Mouse (Mus musculus) midbrain, embryonic 12.5 days (tissue): Measurements from ENCODE around the gene Scarf2. TPM values are rescaled to one million over a fixed set of nuclear protein-coding genes. Genes with fewer than 3 reads are reported as not detected.
A peak's percentile ranks its signal among the peaks of the same experiment; 100 is the strongest.

Experiments used
- ATAC-seq: fragments of 200-750 bp; cut with Nextera tagmentation; 2 replicates; pipeline ENCODE4 v1.8.0; 2017; ENCODE audit warnings: low read depth, moderate TSS enrichment, moderate library complexity; ENCODE audit not compliant: low FRiP score
- H3K27ac ChIP-seq: fragments of 300-500 bp; sonication (generic); replicated peaks from 2 replicates; pipeline ENCODE4 v1.5.1; 2016; ENCODE audit warnings: mild to moderate bottlenecking
- H3K27me3 ChIP-seq: fragments of 300-500 bp; sonication (generic); 2 replicates; pipeline ENCODE4 v1.6.1; 2016; ENCODE audit warnings: mild to moderate bottlenecking
- H3K36me3 ChIP-seq: fragments of 300-500 bp; sonication (generic); 2 replicates; pipeline ENCODE4 v1.6.1; 2016
- H3K4me1 ChIP-seq: fragments of 300-500 bp; sonication (generic); 2 replicates; pipeline ENCODE4 v1.6.1; 2016
- H3K4me2 ChIP-seq: fragments of 300-500 bp; sonication (generic); replicated peaks from 2 replicates; pipeline ENCODE4 v1.6.1; 2016; ENCODE audit warnings: mild to moderate bottlenecking, moderate library complexity
- H3K4me3 ChIP-seq: fragments of 300-500 bp; sonication (generic); 2 replicates; pipeline ENCODE4 v1.5.1; 2016; ENCODE audit warnings: mild to moderate bottlenecking
- H3K9ac ChIP-seq: fragments of 300-500 bp; sonication (generic); replicated peaks from 2 replicates; pipeline ENCODE4 v1.6.1; 2016; ENCODE audit warnings: mild to moderate bottlenecking, moderate library complexity
- H3K9me3 ChIP-seq: fragments of 300-500 bp; sonication (generic); 2 replicates; pipeline ENCODE4 v1.6.1; 2016; ENCODE audit warnings: mild to moderate bottlenecking
- WGBS: fragments of 180-500 bp; shearing (Covaris S2); methylation state at CpG from one replicate; pipeline ENCODE4 v1.1.7; 2016; 5-methylcytosine and 5-hydroxymethylcytosine counted together
- polyA plus RNA-seq: library from polyadenylated mRNA; unstranded; fragments of >200 nt; fragmentation: Nextera tagmentation; extraction: Ambion mirVana; gene quantifications from 2 replicates; pipeline ENCODE4 v1.2.1, GENCODE M21; 2016

Gene Scarf2
- polyA plus RNA-seq, 1 experiment from 2014 or later = 12.1 TPM

DNA sequence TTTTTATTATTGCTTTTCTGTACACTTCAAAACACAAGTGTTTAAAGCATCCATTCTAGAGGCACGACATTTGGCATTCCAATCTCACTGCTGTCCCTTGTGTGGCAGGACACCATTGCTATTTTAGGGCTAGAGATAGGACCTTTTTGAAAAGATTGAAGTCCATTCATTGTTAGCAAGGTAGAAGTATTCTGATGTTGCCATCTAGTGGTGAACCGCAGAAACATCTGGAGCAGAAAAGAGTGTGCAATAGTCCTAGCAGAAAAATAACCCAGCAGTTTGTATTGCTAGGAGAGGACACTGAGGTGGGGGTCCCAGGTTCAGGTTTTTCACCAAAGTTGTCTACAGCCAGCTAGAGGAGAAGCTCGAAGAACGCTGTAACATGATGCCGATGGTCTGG lies 15.0 kb downstream of the Scarf2 start:
- Histone ChIP-seq H3K4me3 (no peak overlapping the region), H3K4me1 (peaks cover 25% of the 10 kb centered on the region), H3K27me3 (peaks cover 89% of the 10 kb centered on the region), H3K4me2 (no peak overlapping the region), H3K9ac (no peak overlapping the region), H3K27ac (no peak overlapping the region), H3K36me3 (no peaks in the 10 kb centered on the region), H3K9me3 (no peaks in the 10 kb centered on the region)
- no peak for ATAC-seq
- WGBS = 6% methylated on average over 5 of the region's 5 CpGs

DNA sequence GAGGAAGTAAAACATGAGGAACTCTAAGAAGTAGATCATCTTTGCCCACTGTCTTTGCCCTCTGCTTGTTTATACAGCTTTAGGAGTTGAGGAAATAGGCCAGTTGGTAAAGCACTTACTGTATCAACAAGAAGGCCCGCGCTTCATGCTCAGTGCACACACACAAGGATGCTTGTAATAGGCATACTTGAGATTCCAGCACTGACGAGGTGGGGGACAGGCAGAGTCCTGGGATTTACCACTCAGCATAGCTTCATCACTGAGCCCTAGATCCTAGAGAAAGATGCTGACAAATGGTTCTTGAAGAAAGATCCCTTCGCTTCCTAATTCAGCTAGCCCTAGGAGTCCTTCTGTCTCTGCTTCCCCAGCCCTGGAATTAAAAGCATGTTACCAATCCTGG lies 16.1 kb downstream of the Scarf2 start:
- 59% methylated on average over 4 of the region's 4 CpGs for WGBS
- ATAC-seq = no peak
- Histone ChIP-seq H3K9me3 (no peaks in the 10 kb centered on the region), H3K9ac (no peak overlapping the region), H3K4me2 (no peak overlapping the region), H3K4me1 (peaks cover 20% of the 10 kb centered on the region), H3K27me3 (peaks cover 89% of the 10 kb centered on the region), H3K36me3 (no peaks in the 10 kb centered on the region), H3K27ac (no peak overlapping the region), H3K4me3 (no peak overlapping the region)

DNA sequence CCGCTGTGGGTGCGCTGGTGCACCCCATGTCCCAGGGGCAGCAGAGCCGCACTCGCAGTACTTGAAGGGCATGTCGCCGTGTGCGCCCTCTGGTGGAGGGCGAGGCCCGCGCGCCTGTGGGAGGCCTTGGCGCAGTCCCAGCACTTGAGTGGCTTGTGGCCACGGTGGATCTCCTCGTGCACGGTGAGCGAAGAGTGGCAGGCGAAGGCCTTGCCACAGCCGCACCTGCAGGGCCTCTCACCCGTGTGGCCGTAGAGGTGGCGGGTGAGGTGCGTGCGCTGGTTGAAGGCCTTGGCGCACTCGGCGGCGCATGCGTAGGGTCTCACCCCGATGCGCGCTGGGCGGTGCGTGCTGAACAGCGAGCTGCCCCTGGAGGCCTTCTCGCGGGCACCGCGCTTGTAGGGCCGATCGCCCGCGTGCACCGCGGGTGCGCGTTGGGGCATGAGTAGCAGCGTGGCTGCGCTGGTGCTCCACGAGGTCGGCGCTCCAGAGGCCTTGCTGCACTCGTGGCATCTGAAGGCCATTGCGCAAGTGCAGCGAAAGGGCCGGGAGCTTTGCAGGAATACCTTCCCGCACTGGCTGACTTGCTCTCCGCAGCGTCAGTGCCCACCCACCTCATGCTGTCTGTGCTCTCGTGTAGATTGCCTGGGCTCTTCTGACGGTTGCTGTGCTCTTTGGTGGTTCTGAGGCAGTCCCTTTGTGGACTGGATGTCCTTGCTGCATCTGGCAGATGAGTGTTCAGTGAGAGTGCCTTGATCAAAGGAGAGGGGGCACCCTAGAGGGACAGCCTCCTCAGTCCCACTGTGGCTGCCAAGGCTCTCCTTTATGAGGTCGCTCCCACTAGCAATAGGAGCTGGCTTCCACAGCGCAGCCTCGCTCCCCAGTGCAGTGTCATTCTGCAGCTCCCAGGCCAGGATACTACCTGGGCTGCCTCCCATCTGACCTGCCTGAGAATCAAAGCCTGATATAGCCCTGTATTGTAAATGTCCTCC lies 18.6 kb downstream of the Scarf2 start:
- ATAC-seq = peak; percentile 80
- Histone ChIP-seq H3K27me3 (peaks cover 79% of the 10 kb centered on the region), H3K27ac (no peak overlapping the region)

DNA sequence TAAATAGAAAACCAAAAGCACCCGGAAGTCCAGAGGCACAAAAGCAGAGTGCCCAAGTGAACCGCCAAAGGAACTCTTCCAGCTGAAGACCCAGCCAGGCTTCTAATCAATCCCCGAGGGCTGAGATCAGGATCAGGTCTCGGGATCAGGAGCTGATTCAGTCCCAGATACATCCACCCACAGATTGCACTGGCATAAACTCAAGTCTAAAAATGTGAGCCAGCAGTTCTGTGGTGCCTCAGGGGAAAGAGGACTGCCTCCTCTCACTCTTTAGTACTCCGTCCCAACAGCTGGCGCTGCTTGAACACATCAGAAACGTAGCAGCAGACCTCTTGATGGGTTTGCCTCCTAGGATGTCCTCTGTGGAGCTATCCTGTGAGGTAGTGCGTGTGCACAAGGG lies 19.4 kb downstream of the Scarf2 start:
- Histone ChIP-seq H3K4me1 (peaks cover 12% of the 10 kb centered on the region; the same call in 1 of the 2 replicates), H3K36me3 (no peaks in the 10 kb centered on the region), H3K4me2 (no peak overlapping the region), H3K27ac (no peak overlapping the region), H3K27me3 (peaks cover 75% of the 10 kb centered on the region), H3K4me3 (no peak overlapping the region), H3K9ac (no peak overlapping the region), H3K9me3 (no peaks in the 10 kb centered on the region)
- 87% methylated on average over 8 of the region's 8 CpGs for WGBS
- ATAC-seq = no peak

More for the DNA sequence above, 18.6 kb downstream of the Scarf2 start:
- Histone ChIP-seq H3K4me1 (peaks cover 12% of the 10 kb centered on the region; the same call in 1 of the 2 replicates), H3K9me3 (no peaks in the 10 kb centered on the region), H3K4me3 (peak overlapping the region; percentile 54), H3K9ac (peak overlapping the region; percentile 71), H3K36me3 (no peaks in the 10 kb centered on the region), H3K4me2 (peak overlapping the region; percentile 88)
- WGBS = 1% methylated on average over 63 of the region's 63 CpGs

DNA sequence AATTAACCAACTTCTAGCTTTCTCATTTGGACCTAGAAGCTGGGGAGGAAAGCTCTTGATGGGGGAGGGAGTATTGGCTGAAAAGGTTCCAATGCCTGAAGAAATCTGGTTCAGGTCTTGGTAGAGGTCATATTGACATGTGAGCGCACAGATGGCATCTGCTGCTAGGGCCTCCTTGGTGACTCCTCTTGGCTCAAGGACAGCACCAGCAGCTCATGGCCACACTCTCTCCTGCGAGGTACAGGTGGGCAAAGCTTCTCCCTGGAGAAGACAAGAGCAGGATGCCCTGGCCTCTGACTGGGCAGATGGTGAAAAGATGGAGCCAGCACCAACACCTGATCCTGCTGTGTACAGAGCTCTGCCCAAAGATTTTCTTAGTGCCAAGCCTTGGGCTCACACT lies 29.4 kb downstream of the Scarf2 start:
- no peaks in the 10 kb centered on the region for H3K9me3 ChIP-seq
- H3K9ac ChIP-seq = no peak overlapping the region
- ATAC-seq = no peak
- peaks cover 29% of the 10 kb centered on the region for H3K27me3 ChIP-seq
- no peak overlapping the region for H3K27ac ChIP-seq
- H3K36me3 ChIP-seq = no peaks in the 10 kb centered on the region
- WGBS = 82% methylated on average over 2 of the region's 2 CpGs
- H3K4me1 ChIP-seq = no peaks in the 10 kb centered on the region
- no peak overlapping the region for H3K4me2 ChIP-seq
- no peak overlapping the region for H3K4me3 ChIP-seq

DNA sequence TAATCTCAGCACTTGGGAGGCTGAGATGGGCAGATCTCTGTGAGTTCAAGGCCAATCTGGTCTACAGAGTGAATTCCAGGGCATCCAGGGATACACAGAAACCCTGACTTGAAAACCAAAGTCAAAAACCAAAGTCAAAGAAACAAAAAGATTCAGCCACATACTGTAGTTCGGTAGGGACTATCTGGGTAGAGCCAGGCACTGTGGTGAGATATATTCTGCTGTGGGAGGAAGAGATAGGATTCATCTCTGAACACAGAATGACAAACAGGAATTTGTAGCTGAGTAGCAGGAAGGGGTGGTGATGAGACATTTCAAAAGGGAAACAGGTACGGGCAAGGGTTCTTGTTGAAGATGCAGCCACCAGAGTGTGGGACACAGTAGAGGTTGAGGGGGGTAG lies 31.1 kb downstream of the Scarf2 start:
- H3K27ac ChIP-seq = no peak overlapping the region
- H3K4me3 ChIP-seq = no peak overlapping the region
- no peak overlapping the region for H3K4me2 ChIP-seq
- H3K9me3 ChIP-seq = no peaks in the 10 kb centered on the region
- H3K9ac ChIP-seq = no peak overlapping the region
- peaks cover 7% of the 10 kb centered on the region for H3K4me1 ChIP-seq
- 95% methylated on average over 2 of the region's 2 CpGs for WGBS
- no peak for ATAC-seq
- no peaks in the 10 kb centered on the region for H3K36me3 ChIP-seq
- H3K27me3 ChIP-seq = peaks cover 46% of the 10 kb centered on the region

DNA sequence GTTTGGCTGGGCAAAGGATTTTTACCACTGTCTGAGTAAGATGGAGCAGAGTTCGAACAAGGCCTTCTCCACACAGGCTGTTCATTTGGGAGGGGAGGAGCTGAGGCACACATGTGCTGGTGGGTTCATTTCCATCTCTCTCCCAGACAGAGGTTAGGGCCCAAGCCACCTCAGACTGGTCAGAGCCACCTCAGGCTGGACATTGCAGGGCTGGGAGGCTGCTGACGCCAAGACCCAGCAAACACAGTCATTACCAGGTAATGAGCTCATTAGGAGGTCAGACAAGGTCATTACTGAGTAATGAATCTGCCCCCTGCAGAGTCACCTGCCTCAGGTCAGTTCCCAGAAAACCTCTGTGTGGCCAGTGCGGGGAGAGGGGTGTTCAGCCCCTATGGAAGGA lies 31.8 kb downstream of the Scarf2 start:
- whole genome bisulfite sequencing = 77% methylated on average over 3 of the region's 3 CpGs
- H3K27me3 ChIP-seq = peaks cover 50% of the 10 kb centered on the region
- no peak overlapping the region for H3K9ac ChIP-seq
- H3K9me3 ChIP-seq = no peaks in the 10 kb centered on the region
- H3K27ac ChIP-seq = no peak overlapping the region
- peaks cover 12% of the 10 kb centered on the region for H3K4me1 ChIP-seq
- no peak for ATAC-seq
- no peak overlapping the region for H3K4me3 ChIP-seq
- H3K36me3 ChIP-seq = no peaks in the 10 kb centered on the region
- H3K4me2 ChIP-seq = no peak overlapping the region

DNA sequence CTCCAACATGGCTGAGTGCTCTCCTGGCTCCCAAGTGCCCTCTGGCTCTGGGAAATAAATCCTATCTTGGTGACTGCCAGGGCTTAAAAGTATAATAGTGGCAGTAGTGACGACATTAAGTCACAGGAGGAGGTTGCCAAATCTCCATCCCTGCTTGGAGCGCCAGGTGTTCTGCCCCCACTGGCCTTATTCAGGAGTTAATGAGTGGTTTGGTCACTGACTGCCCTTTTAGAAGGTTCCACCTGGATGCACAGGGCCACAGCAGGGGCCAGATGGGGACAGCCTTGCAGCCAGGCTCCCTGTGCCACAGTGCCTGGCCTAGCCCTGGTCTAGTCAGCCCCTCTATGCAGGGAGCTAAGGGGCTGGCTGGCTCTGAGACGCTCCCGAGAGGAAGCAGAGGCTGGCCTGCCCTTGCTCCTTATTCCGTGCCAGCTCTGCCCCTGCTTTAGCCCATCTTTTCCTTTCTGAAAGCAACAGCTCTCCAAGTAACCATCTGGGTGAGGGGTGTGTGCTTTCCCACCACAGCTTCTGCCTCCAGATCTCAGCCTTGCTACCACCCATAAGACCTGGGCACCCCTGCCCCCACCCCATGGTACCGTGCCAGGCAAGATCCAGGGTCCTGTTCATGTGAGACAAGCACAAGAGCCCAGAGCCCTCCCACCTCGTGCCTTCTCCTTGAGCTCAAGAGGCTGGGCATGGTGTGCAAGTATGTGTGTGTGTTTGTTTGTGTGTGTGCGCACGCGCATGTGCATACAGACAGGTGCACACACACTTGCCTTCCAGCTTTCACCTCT lies 33.5 kb downstream of the Scarf2 start:
- no peak for ATAC-seq
- H3K36me3 ChIP-seq = no peaks in the 10 kb centered on the region

DNA sequence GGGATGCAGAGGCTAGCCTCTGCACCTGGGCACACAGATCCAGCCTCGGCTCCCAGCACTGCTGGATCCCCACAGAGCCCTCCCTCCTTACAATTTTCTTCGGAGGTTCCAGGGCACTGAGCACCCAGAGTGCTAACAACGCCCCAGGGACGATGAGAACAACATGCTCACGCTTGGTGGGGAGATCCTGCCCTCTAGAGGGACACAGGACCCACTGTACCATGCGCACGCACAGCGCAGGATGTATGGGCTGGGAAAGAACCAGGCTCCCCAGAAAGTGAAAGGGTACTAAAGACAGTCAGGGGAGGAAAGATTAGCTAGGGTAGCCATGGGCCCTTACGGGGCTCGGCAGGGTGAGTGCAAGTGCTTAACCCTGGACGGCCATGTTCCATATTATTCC lies 34.7 kb downstream of the Scarf2 start:
- no peak overlapping the region for H3K4me3 ChIP-seq
- H3K4me2 ChIP-seq = no peak overlapping the region
- peaks cover 12% of the 10 kb centered on the region for H3K4me1 ChIP-seq
- H3K27ac ChIP-seq = no peak overlapping the region
- ATAC-seq = no peak
- H3K27me3 ChIP-seq = peaks cover 75% of the 10 kb centered on the region
- 10% methylated on average over 11 of the region's 11 CpGs for WGBS
- H3K36me3 ChIP-seq = no peaks in the 10 kb centered on the region
- H3K9me3 ChIP-seq = no peaks in the 10 kb centered on the region
- no peak overlapping the region for H3K9ac ChIP-seq

More for the DNA sequence above, 33.5 kb downstream of the Scarf2 start:
- peaks cover 12% of the 10 kb centered on the region for H3K4me1 ChIP-seq
- H3K9me3 ChIP-seq = no peaks in the 10 kb centered on the region
- no peak overlapping the region for H3K4me3 ChIP-seq
- H3K27me3 ChIP-seq = peaks cover 63% of the 10 kb centered on the region
- no peak overlapping the region for H3K4me2 ChIP-seq
- H3K9ac ChIP-seq = no peak overlapping the region
- WGBS = 54% methylated on average over 10 of the region's 10 CpGs
- no peak overlapping the region for H3K27ac ChIP-seq

DNA sequence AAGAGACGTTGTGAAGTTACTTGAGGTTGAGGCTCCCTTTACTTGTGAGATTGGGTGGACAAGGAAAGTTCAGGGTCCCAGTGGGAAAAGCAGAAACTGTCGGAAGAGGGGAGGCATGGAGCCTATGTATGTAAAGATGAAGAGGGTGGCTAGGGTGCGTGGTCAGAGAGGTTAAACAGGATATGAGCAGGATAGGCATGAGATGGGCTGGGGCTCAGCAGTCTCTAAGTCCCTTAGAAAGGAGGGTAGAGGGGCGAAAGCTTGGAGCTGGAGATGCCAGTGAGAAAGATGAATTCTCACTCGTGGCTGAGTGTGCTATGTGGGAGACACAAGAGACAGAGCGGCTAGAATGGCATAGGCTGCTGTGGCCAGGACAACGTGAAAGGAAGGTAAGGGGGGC lies 35.7 kb downstream of the Scarf2 start, which contains the start of gene B830017H08Rik:
Gene B830017H08Rik, plus strand, starts transcription at position 301 of the 400 bp plus-strand sequence.
- Histone ChIP-seq H3K27me3 (peaks cover 86% of the 10 kb centered on the region), H3K4me3 (peak within 1 kb of the TSS; percentile 62), H3K27ac (peak within 1 kb of the TSS; percentile 60), H3K4me2 (peak within 1 kb of the TSS; percentile 92), H3K9me3 (no peaks in the 10 kb centered on the region), H3K9ac (peak within 1 kb of the TSS; percentile 68), H3K36me3 (no peaks in the 10 kb centered on the region), H3K4me1 (peaks cover 12% of the 10 kb centered on the region)
- no peak for ATAC-seq
- WGBS = 21% methylated on average over 7 of the region's 7 CpGs

DNA sequence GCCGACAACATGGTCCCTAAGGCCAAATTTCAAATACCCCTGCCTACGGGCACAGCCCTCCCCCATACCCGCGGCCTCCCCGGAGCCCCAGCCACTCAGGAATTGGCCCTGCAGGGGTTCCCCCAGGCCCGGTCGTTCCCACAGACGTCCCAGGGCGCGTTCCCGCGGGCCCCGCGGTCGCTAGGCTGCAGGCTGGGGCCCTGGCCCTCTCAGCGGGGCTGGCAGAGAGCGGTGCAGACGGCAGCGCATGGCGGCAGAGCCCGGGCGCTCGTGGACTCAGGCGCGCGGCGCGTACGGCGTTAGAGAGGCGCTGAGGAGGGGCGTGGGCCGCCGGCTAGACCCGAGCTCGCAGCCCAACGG lies 36.2 kb downstream of the Scarf2 start:
- H3K9ac ChIP-seq = peak overlapping the region; percentile 68
- H3K27ac ChIP-seq = peak overlapping the region; percentile 60
- H3K4me3 ChIP-seq = peak overlapping the region; percentile 62
- peaks cover 89% of the 10 kb centered on the region for H3K27me3 ChIP-seq
- H3K4me1 ChIP-seq = peaks cover 12% of the 10 kb centered on the region
- peak; percentile 66 for ATAC-seq
- no peaks in the 10 kb centered on the region for H3K9me3 ChIP-seq
- no peaks in the 10 kb centered on the region for H3K36me3 ChIP-seq
- WGBS = under 1% methylated on average over 37 of the region's 37 CpGs
- H3K4me2 ChIP-seq = peak overlapping the region; percentile 92
